ENCODE assay signal across 23 mouse cellular contexts in the genomic region with DNA sequence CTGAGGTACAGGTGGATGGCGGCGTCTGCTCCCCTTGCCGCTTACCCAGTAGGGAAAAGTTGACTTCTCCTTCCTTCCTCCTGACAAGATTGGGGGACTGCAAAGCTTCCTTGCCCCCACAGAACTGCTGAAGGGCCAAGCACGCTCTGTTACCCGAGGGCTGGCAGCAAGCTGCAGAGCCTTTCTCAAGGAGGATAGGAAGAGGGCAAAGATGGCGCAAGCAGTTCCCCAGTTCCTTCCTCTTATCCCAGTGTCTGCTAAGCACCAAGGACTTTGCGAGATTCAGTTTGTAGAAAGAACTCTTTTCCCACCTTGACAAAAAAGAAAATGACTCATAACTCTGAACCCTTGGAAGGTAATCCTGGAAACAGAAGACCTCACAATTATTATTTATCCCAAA. TPM values are rescaled to one million over a fixed set of nuclear protein-coding genes. Genes with fewer than 3 reads are reported as not detected.
DNase-seq lines count a peak whose midpoint lies in the region; ATAC-seq lines count a peak whose summit lies in the region.
"Had no signal": no experiment of that assay in that cellular context is flagged by ENCODE, and none has a peak within 500 bp of the region (broad histone marks: within the 10 kb centered on the region; RNA-seq: fewer than 3 reads in every experiment).

No protein-coding gene starts in this region.

- no peak for DNase-seq in liver, embryonic 13.5 days
- no peak for DNase-seq in liver
- no peak for DNase-seq in embryo, embryonic 10 days (ENCODE audit: low spot score)
- DNase-seq in Muller cell, postnatal 12 days (ENCODE audit: inconsistent ontology term) = no peak
- DNase-seq: adrenal gland, adult 8-10 months; adrenal gland, postnatal 25 days; cerebellum, adult 11 months; cerebellum, adult 9-10 months; cerebellum, postnatal 25 days; gastrocnemius, postnatal 36 days; heart, adult 11 months had no signal

- no peak overlapping the region for H3K4me3 ChIP-seq in liver, embryonic 13.5 days (replicated peaks)
- H3K4me3 ChIP-seq in liver, embryonic 16.5 days (ENCODE audit: low read depth, low read length) = no peak overlapping the region
- no peak overlapping the region for H3K4me3 ChIP-seq in kidney, embryonic 16.5 days (ENCODE audit: low read length)
- H3K4me3 ChIP-seq: embryonic facial prominence, embryonic 12.5 days; embryonic facial prominence, embryonic 15.5 days; hindbrain, embryonic 12.5 days; hindbrain, embryonic 15.5 days had no signal

- peak overlapping the region; percentile 77 for H3K9ac ChIP-seq in liver, embryonic 13.5 days
- no peak overlapping the region for H3K9ac ChIP-seq in liver, embryonic 16.5 days (ENCODE audit: low read depth, low read length)
- no peak overlapping the region for H3K9ac ChIP-seq in kidney, embryonic 16.5 days (replicated peaks; ENCODE audit: low read length)
- H3K9ac ChIP-seq: embryonic facial prominence, embryonic 12.5 days; embryonic facial prominence, embryonic 15.5 days; hindbrain, embryonic 12.5 days; hindbrain, embryonic 15.5 days had no signal

- H3K4me2 ChIP-seq in liver, embryonic 13.5 days = no peak overlapping the region
- no peak overlapping the region for H3K4me2 ChIP-seq in liver, embryonic 16.5 days (ENCODE audit: low read depth, low read length)
- H3K4me2 ChIP-seq in kidney, embryonic 16.5 days (replicated peaks; ENCODE audit: low read depth, low read length) = no peak overlapping the region
- H3K4me2 ChIP-seq: embryonic facial prominence, embryonic 12.5 days; embryonic facial prominence, embryonic 15.5 days; heart, embryonic 11.5 days; hindbrain, embryonic 12.5 days; hindbrain, embryonic 15.5 days had no signal

- no peak for ATAC-seq in liver, embryonic 13.5 days (ENCODE audit: low read depth)
- ATAC-seq in granulocyte monocyte progenitor cell, adult 5-6 weeks (replicated peaks; ENCODE audit: poor library complexity, severe bottlenecking) = peak; percentile 87
- ATAC-seq in liver, embryonic 16.5 days (ENCODE audit: low read depth) = no peak
- peak; percentile 56 for ATAC-seq in megakaryocyte progenitor cell, adult 5-6 weeks (replicated peaks; ENCODE audit: poor library complexity)
- ATAC-seq in kidney, embryonic 16.5 days (ENCODE audit: low FRiP score, low TSS enrichment) = no peak
- ATAC-seq: activated CD4-positive, CD25-positive, alpha-beta regulatory T cell, adult 4 months; CD4-positive, CD25-positive, alpha-beta regulatory T cell, adult 4 months; forebrain, embryonic 14.5 days had no signal

- no peaks in the 10 kb centered on the region for H3K9me3 ChIP-seq in liver, embryonic 13.5 days (replicated peaks)
- H3K9me3 ChIP-seq in liver, embryonic 16.5 days (replicated peaks; ENCODE audit: control insufficient read depth, low read length) = no peaks in the 10 kb centered on the region
- H3K9me3 ChIP-seq in kidney, embryonic 16.5 days (ENCODE audit: low read length) = no peaks in the 10 kb centered on the region
- H3K9me3 ChIP-seq: embryonic facial prominence, embryonic 12.5 days; embryonic facial prominence, embryonic 15.5 days; hindbrain, embryonic 12.5 days; hindbrain, embryonic 15.5 days had no signal

- peaks cover 98% of the 10 kb centered on the region for H3K36me3 ChIP-seq in liver, embryonic 13.5 days
- H3K36me3 ChIP-seq in liver, embryonic 16.5 days (ENCODE audit: control insufficient read depth, insufficient read depth) = peaks cover 71% of the 10 kb centered on the region
- H3K36me3 ChIP-seq in kidney, embryonic 16.5 days (ENCODE audit: insufficient read depth, low read length) = 0 out of 2 replicates have a peak, but pooled peaks cover 3% of the 10 kb centered on the region
- H3K36me3 ChIP-seq: embryonic facial prominence, embryonic 15.5 days; hindbrain, embryonic 12.5 days; hindbrain, embryonic 15.5 days had no signal

- 82% methylated on average over 7 of the region's 7 CpGs for WGBS in liver, embryonic 13.5 days (ENCODE audit: insufficient replicate concordance)
- WGBS in liver, embryonic 16.5 days (ENCODE audit: insufficient replicate concordance) = 79% methylated on average over 7 of the region's 7 CpGs
- WGBS in kidney, embryonic 16.5 days = 93% methylated on average over 7 of the region's 7 CpGs

- peaks cover 97% of the 10 kb centered on the region for H3K4me1 ChIP-seq in liver, embryonic 13.5 days (replicated peaks)
- H3K4me1 ChIP-seq in liver, embryonic 16.5 days (ENCODE audit: control insufficient read depth, low read depth, low read length) = peaks cover 77% of the 10 kb centered on the region
- H3K4me1 ChIP-seq in kidney, embryonic 16.5 days (ENCODE audit: insufficient read depth, low read length) = no peaks in the 10 kb centered on the region
- H3K4me1 ChIP-seq: hindbrain, embryonic 12.5 days; hindbrain, embryonic 15.5 days had no signal

- no peaks in the 10 kb centered on the region for H3K27me3 ChIP-seq in liver, embryonic 13.5 days
- no peaks in the 10 kb centered on the region for H3K27me3 ChIP-seq in liver, embryonic 16.5 days (ENCODE audit: control insufficient read depth, insufficient read depth, low read depth, low read length)
- H3K27me3 ChIP-seq in kidney, embryonic 16.5 days (ENCODE audit: insufficient read depth, low read length) = no peaks in the 10 kb centered on the region
- H3K27me3 ChIP-seq: embryonic facial prominence, embryonic 12.5 days; embryonic facial prominence, embryonic 15.5 days; hindbrain, embryonic 12.5 days; hindbrain, embryonic 15.5 days had no signal

- H3K27ac ChIP-seq in liver, embryonic 13.5 days = peak overlapping the region; percentile 97
- H3K27ac ChIP-seq in liver, embryonic 16.5 days (ENCODE audit: low read length) = peak overlapping the region; percentile 0; the same call in 1 of the 2 replicates
- no peak overlapping the region for H3K27ac ChIP-seq in kidney, embryonic 16.5 days (ENCODE audit: low read length)
- H3K27ac ChIP-seq: embryonic facial prominence, embryonic 12.5 days; embryonic facial prominence, embryonic 15.5 days; hindbrain, embryonic 12.5 days; hindbrain, embryonic 15.5 days had no signal

RNA-seq across cellular contexts. Expression of a gene that starts 18.6 kb away (rescaled TPM):
- 14.5 and 15.2 TPM in 2 replicates for polyA plus RNA-seq in liver, embryonic 13.5 days (2015; fragmentation: Nextera tagmentation; extraction: Ambion mirVana)
- total RNA-seq in granulocyte monocyte progenitor cell, adult 5-6 weeks (2014; fragmentation: Nextera tagmentation) = 15.7 and 20.5 TPM in 2 replicates
- total RNA-seq in granulocyte monocyte progenitor cell, adult 5-6 weeks (2017) = 23.3 and 25.3 TPM in 2 replicates
- polyA plus RNA-seq in liver, embryonic 16.5 days (2015; fragmentation: Nextera tagmentation; extraction: Ambion mirVana) = 12.7 and 13.7 TPM in 2 replicates
- total RNA-seq in megakaryocyte progenitor cell, adult 5-6 weeks (2015) = 19.9 and 23.7 TPM in 2 replicates
- total RNA-seq in megakaryocyte progenitor cell, adult 5-6 weeks (2017) = 20.1 and 22.8 TPM in 2 replicates
- polyA plus RNA-seq in kidney, embryonic 16.5 days (2015; fragmentation: Nextera tagmentation; extraction: Ambion mirVana) = 5.9 and 6.3 TPM in 2 replicates

Comparison
In these comparisons a context has a peak if more than half of its experiments do, and no peak if none do; other contexts are left out.
1. ATAC-seq: peak in granulocyte monocyte progenitor cell, adult 5-6 weeks (single experiment) and megakaryocyte progenitor cell, adult 5-6 weeks (single experiment); none in liver, embryonic 13.5 days (single experiment), liver, embryonic 16.5 days (single experiment) and kidney, embryonic 16.5 days (single experiment).